Mouse (Mus musculus): Measurements from ENCODE around the gene Gm20388.

GRCm38 (mm10) chr8:120146051-120146450, 235.4 kb downstream of the Gm20388 start:
- no peak for TF ChIP-seq GATA1 (IDR thresholded peaks at IDR 0.05; ENCODE audit: low read length)
- TF ChIP-seq TAL1 (IDR thresholded peaks at IDR 0.05; ENCODE audit: low read length), result no peak

Measured in erythroblast, embryonic 14.5 days (primary cell).